Mouse (Mus musculus) lung, postnatal 0 days (tissue): ENCODE measurements around the gene Rmnd5a. TPM values are rescaled to one million over a fixed set of nuclear protein-coding genes. Genes with fewer than 3 reads are reported as not detected.

Experiments
- ATAC-seq: fragments of 200-750 bp; cut with Nextera tagmentation; 2 replicates; pipeline ENCODE4 v1.8.0; 2017; ENCODE audit warnings: moderate library complexity
- DNase-seq: peaks from one replicate; pipeline ENCODE4 v3.0.0-alpha.2; 2016; ENCODE audit warnings: low spot score
- H3K27ac ChIP-seq: fragments of 300-500 bp; sonication (generic); 2 replicates; pipeline ENCODE4 v1.5.1; 2014; ENCODE audit warnings: antibody characterized with exemption, mild to moderate bottlenecking, low read length, mixed read lengths
- H3K27me3 ChIP-seq: fragments of 300-500 bp; sonication (generic); replicated peaks from 2 replicates; pipeline ENCODE4 v1.6.1; 2014; ENCODE audit warnings: low read length, mixed read lengths; ENCODE audit not compliant: insufficient read depth
- H3K36me3 ChIP-seq: fragments of 300-500 bp; sonication (generic); 2 replicates; pipeline ENCODE4 v1.6.1; 2014; ENCODE audit warnings: low read length, mixed read lengths; ENCODE audit not compliant: insufficient read depth
- H3K4me1 ChIP-seq: fragments of 300-500 bp; sonication (generic); 2 replicates; pipeline ENCODE4 v1.6.1; 2014; ENCODE audit warnings: antibody characterized with exemption, low read depth, low read length, mixed read lengths; ENCODE audit not compliant: insufficient read depth
- H3K4me2 ChIP-seq: fragments of 300-500 bp; sonication (generic); replicated peaks from 2 replicates; pipeline ENCODE4 v1.6.1; 2014; ENCODE audit warnings: low read depth, mild to moderate bottlenecking, low read length, moderate library complexity, mixed read lengths
- H3K4me3 ChIP-seq: fragments of 300-500 bp; sonication (generic); 2 replicates; pipeline ENCODE4 v1.5.1; 2014; ENCODE audit warnings: low read depth, low read length
- H3K9ac ChIP-seq: fragments of 300-500 bp; sonication (generic); replicated peaks from 2 replicates; pipeline ENCODE4 v1.6.1; 2014; ENCODE audit warnings: low read depth, mild to moderate bottlenecking
- H3K9me3 ChIP-seq: fragments of 300-500 bp; sonication (generic); 2 replicates; pipeline ENCODE4 v1.6.1; 2016; ENCODE audit warnings: low read length, mixed read lengths
- CTCF ChIP-seq: IDR thresholded peaks from 2 replicates; pipeline ENCODE4 v1.5.1; 2016; ENCODE audit warnings: antibody characterized with exemption, mild to moderate bottlenecking
- EP300 ChIP-seq: IDR thresholded peaks from 2 replicates; pipeline ENCODE4 v1.6.1; 2016; ENCODE audit warnings: antibody characterized with exemption, mild to moderate bottlenecking, control low read depth
- WGBS: fragments of 180-500 bp; shearing (Covaris S2); extraction: QIAGEN DNeasy Blood & Tissue Kit; methylation state at CpG from one replicate; pipeline ENCODE4 v1.1.7; 2014; 5-methylcytosine and 5-hydroxymethylcytosine counted together
- polyA plus RNA-seq: library from polyadenylated mRNA; unstranded; fragments of >200 nt; fragmentation: Nextera tagmentation; extraction: Ambion mirVana; gene quantifications from 2 replicates; pipeline ENCODE4 v1.2.1, GENCODE M21; 2015

Rmnd5a gene
- polyA plus RNA-seq, 1 experiment from 2014 or later, result 12.5 TPM

DNA sequence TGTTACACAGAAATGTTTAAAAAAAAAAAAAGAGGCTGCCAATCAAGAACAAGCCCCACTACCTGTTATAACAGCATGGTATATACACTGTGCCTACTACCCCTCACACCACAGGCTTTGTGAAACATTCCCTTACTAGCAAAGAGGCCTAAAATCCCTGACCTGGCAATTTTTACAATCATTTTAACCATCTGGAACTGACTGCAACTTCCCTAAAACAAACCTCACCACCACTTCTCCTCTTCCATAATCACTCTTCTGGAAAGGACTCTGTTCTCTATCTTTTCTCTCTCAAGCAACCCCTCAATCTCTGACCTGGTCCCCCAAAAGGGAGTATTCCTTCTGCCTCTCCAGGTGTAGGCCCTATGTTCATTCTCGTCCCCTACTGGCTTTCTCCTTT is 2.4 kb downstream of the Rmnd5a start:
- Histone ChIP-seq H3K4me3 (no peak overlapping the region), H3K9ac (no peak overlapping the region), H3K36me3 (no peaks in the 10 kb centered on the region), H3K4me1 (peaks cover 9% of the 10 kb centered on the region; the same call in 1 of the 2 replicates), H3K9me3 (no peaks in the 10 kb centered on the region), H3K27me3 (no peaks in the 10 kb centered on the region), H3K4me2 (0 out of 2 replicates have a peak overlapping the region, but pooled peaks have one; percentile 0), H3K27ac (no peak overlapping the region)
- TF ChIP-seq CTCF, result no peak
- TF ChIP-seq EP300, result no peak
- no peak for ATAC-seq
- 48% methylated on average over 1 of the region's 1 CpGs for WGBS
- no peak for DNase-seq

DNA sequence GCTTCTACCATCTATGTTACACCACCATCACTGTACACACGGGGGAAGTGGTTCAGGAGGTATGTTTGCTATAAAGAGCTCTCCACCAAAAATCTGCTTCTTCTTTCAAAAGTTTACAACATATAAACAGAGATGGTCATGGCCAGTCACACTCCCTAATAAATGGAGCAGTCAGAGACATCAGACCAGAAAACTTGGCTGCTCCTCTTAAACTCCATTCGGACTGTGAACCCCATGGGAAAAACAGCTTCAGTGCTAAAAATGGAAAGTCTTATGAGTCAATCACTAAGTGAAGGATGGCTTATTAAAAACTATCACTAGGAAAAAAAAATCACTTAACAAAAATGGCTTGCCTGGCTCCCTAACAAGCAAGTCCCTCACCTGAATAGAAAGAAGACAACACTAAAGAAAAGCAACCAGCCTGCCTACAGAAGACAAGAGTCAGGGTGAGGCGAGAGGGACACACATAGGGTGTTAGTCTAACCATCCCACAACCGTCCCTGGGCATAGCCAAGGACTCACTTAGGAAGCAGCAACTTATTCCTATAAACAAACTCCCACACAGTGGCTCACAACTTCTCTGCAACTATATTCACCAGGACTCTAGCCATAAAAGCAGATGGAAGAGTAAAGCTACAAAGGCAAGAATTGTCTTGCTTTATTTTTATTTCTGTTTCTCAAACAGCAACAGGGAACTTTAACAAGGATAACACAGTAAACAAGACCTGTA is 12.3 kb downstream of the Rmnd5a start:
- 75% methylated on average over 4 of the region's 4 CpGs for WGBS
- DNase-seq (no peak), ATAC-seq (no peak)
- H3K4me2 ChIP-seq, result no peak overlapping the region
- no peaks in the 10 kb centered on the region for H3K4me1 ChIP-seq
- no peaks in the 10 kb centered on the region for H3K9me3 ChIP-seq
- no peak overlapping the region for H3K9ac ChIP-seq
- no peak overlapping the region for H3K4me3 ChIP-seq
- H3K27ac ChIP-seq, result no peak overlapping the region
- no peak for TF ChIP-seq EP300
- no peak for TF ChIP-seq CTCF
- no peaks in the 10 kb centered on the region for H3K36me3 ChIP-seq
- no peaks in the 10 kb centered on the region for H3K27me3 ChIP-seq

- Histone ChIP-seq H3K27ac (no peak overlapping the region), H3K36me3 (no peaks in the 10 kb centered on the region), H3K4me3 (no peak overlapping the region), H3K9ac (no peak overlapping the region), H3K4me2 (no peak overlapping the region), H3K9me3 (no peaks in the 10 kb centered on the region), H3K4me1 (no peaks in the 10 kb centered on the region), H3K27me3 (no peaks in the 10 kb centered on the region)
- DNase-seq (no peak), ATAC-seq (no peak)
- WGBS, result 87% methylated on average over 6 of the region's 6 CpGs
- TF ChIP-seq CTCF, result no peak
- no peak for TF ChIP-seq EP300
Measured at GRCm38 (mm10) chr6:71425681-71426080, 14.8 kb downstream of the Rmnd5a start.

DNA sequence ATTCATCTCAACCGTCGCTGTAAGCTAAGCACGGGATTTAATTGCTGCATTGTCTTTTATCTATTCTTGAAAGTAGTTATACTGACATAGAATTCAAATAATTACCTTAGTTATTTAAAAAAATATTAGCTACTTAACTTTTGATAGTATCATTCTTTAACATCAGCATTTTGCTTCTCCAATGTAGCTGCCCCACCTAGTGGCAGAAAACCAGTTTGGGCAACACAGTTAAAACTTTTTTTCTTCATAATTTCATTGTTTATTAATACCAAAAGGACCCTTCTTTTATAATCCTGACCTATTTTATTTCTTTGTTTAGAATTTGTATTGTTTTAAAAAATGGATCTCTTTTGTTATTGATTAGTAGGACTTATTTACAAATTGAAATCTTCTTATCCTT is 17.3 kb downstream of the Rmnd5a start:
- peak; percentile 48 for DNase-seq
- TF ChIP-seq EP300 (no peak), CTCF (peak; percentile 69)
- WGBS, result 82% methylated on average over 3 of the region's 3 CpGs

DNA sequence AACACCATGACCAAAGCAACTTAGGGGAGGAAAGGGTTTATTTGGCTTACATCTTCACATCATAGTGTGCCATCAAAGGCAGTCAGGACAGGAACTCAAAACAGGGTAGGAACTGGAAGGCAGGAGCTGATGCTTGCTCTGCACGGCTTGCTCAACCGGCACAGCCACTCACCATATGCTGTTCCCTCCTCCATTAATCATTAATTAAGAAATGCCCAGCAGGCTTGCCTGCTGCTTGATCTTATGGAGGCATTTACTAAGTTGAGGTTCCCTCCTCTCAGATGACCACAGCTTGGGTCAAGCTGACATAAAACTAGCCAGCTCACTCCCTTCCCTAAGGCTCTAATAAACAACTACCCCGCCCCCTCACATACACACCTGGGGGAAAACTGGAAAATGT is 18.3 kb downstream of the Rmnd5a start:
- no peaks in the 10 kb centered on the region for H3K36me3 ChIP-seq
- no peak overlapping the region for H3K27ac ChIP-seq
- H3K4me2 ChIP-seq, result no peak overlapping the region
- ATAC-seq (peak; percentile 37; the same call in 1 of the 2 replicates), DNase-seq (peak; percentile 27)
- TF ChIP-seq EP300 (no peak), CTCF (no peak)
- WGBS, result 61% methylated on average over 3 of the region's 3 CpGs
- H3K27me3 ChIP-seq, result no peaks in the 10 kb centered on the region
- no peaks in the 10 kb centered on the region for H3K9me3 ChIP-seq
- H3K4me3 ChIP-seq, result no peak overlapping the region
- H3K9ac ChIP-seq, result no peak overlapping the region
- H3K4me1 ChIP-seq, result no peaks in the 10 kb centered on the region

More for the DNA sequence above, 17.3 kb downstream of the Rmnd5a start:
- Histone ChIP-seq H3K4me1 (no peaks in the 10 kb centered on the region), H3K36me3 (no peaks in the 10 kb centered on the region), H3K4me3 (no peak overlapping the region), H3K9ac (no peak overlapping the region), H3K27me3 (no peaks in the 10 kb centered on the region), H3K9me3 (no peaks in the 10 kb centered on the region), H3K4me2 (no peak overlapping the region), H3K27ac (no peak overlapping the region)
- no peak for ATAC-seq

DNA sequence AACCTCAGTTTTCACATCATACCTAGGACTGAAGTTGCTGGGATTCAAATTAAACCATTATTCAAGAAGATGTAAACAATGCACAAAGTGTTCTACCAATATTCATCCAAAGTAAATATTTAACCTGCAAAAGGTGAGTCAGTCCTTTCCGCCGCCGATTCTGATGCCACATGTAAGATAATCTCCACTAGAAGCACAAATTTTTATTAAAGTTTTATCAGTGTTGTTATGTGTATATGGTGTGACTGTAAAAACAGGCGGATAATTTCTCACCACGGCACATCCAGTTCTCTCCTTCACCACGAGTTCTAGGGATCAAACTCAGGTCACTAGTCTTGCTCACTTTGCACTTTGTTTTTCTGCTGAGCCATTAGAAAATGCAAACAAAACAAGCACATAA is 19.6 kb downstream of the Rmnd5a start:
- H3K36me3 ChIP-seq, result no peaks in the 10 kb centered on the region
- H3K4me1 ChIP-seq, result no peaks in the 10 kb centered on the region
- H3K4me3 ChIP-seq, result no peak overlapping the region
- DNase-seq (no peak), ATAC-seq (no peak)
- H3K9me3 ChIP-seq, result no peaks in the 10 kb centered on the region
- WGBS, result 70% methylated on average over 6 of the region's 6 CpGs
- no peak for TF ChIP-seq CTCF
- no peaks in the 10 kb centered on the region for H3K27me3 ChIP-seq
- H3K4me2 ChIP-seq, result no peak overlapping the region
- H3K27ac ChIP-seq, result no peak overlapping the region
- H3K9ac ChIP-seq, result no peak overlapping the region
